Mouse (Mus musculus) spleen, postnatal 36 days (tissue): ENCODE measurements around the gene Olfr1121.
"Not testable (repeated sequence)": the region's sequence is repeated elsewhere in the genome, so short reads cannot be mapped to it uniquely, and the experiment has no call there.

Experiments
- DNase-seq, 2 experiments: peaks; one replicate each; pipeline ENCODE4 v3.0.0; 2022; ENCODE audit warnings: low spot score in 2 of 2, mixed read lengths in 1 of 2

The Olfr1121 gene

DNA sequence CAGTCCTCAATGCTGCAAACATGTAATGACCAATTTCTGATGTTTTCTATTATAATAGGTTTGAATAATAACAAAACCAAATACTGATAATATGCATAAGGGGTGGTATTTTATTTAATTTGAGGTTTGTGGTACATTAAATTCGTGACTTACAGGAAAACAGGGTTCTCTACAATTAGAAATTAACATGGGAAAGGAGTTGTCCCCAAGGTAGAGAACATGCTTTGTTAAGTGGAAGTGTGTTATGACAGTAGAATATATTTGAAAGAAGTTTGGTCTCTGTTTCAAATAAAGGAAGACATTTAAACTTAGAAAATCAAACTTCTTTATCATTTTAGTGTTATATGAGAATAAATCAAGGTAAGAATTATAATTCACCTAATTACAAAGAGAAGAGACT, at the start of gene Olfr1121:
Gene Olfr1121 (plus strand): TSS at position 301 of the 400 bp plus-strand sequence.
- no peak for DNase-seq

DNA sequence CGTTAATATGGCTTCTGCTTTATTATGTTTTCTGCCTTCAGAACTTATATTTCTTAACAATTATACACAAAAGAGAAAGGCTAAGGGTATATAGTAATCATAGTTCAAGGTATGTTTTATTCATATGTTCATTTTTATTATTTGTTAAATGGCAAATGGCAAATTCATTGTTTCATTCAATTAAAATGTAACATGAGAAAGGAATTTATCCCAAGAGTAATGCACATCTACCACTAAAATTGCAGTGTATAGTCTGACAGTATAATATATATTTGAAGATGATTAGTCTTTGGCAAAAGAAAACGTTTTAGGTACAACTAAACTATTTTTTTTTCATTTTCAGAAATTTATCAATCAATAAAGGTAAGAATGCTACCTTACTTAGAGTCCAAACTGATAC, 15.2 kb upstream of the Olfr1121 start, which contains the start of gene Olfr1120:
Gene Olfr1120 (plus strand): TSS at position 301 of the 400 bp plus-strand sequence.
- DNase-seq = no peak

DNA sequence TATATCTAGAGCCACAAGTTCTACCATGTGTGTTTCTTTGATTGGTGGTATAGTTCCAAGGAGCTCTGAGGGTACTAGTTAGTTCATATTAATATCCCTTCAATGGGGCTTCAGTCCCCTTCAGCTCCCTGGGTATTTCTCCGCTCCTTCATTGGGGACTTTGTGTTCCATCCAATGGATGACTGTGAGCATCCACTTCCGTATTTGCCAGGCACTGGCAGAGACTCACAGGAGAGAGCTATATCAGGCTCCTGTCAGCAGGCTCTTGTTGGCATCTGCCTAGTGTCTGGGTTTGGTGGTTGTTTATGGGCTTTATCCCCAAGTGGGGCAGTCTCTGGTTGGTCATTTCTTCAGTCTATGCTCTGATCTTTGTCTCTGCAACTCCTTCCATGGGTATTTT, 9.6 kb upstream of the Olfr1121 start:
- DNase-seq = not testable (repeated sequence)

DNA sequence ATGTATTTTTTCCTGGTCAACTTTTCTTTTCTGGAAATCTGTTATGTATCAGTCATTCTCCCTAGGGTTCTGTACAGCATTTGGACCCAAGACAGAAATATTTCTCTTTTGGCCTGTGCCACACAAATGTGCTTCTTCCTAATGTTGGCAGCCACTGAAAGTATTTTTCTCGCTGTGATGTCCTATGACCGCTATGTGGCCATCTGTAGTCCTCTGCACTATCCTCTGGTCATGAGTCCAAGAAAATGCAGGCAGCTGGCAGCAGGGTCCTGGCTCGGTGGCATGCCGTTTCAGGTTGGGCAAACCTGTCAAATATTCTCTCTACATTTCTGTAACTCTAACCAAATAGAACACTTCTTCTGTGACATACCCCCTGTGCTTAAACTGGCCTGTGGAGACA, 2.0 kb downstream of the Olfr1121 start:
- no peak for DNase-seq

DNA sequence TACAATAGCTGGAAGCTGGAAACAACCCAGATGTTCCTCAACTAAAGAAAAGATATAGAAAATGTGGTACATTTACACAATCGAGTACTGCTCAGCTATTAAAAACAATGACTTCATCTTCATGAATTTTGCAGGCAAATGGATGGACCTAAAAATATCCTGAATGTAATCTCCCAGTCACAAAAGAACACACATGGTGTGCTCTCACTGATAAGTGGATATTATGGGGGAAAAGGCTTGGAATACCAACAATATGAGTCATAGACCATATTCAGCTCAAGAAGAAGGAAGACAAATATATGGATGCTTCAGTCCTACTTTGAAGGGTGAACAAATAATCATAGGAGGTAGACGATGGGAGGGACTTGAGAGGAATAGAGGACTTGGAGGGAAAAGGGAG, 14.2 kb downstream of the Olfr1121 start:
- DNase-seq = no peak

DNA sequence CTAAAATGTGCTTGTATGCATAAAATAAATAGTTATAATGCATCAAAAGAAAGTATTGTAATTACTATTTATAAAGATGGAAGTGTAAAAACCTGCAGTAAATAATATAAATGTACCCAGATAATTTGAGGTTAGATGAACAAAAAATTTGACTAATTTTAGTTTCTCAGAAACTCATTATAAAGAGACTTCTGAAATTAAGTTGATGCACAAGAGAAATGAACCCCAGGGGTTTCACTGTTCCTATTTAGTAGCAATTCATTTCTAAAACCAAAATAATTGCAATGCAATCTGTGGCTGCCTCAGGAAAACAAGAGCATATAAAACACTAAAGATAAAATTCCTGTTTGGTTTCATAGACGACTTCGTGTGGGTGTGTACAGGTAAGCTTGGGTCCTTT, 15.9 kb downstream of the Olfr1121 start, which contains the start of gene Olfr1122:
Gene Olfr1122 (plus strand): TSS at position 301 of the 400 bp plus-strand sequence.
- no peak for DNase-seq

DNA sequence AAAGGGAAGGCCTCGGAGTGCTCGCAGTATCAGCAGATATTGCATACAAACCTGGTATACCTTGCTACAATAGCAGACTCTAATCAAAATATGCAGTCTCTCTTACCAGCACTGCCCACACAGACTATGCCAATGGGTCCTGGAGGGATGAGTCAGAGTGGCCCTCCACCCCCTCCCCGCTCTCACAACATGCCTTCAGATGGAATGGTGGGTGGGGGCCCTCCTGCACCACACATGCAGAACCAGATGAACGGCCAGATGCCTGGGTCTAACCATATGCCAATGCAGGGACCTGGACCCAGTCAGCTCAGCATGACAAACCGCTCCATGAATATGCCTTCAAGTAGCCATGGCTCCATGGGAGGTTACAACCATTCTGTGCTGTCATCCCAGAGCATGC, 23.9 kb downstream of the Olfr1121 start:
- DNase-seq = not testable (repeated sequence)

DNA sequence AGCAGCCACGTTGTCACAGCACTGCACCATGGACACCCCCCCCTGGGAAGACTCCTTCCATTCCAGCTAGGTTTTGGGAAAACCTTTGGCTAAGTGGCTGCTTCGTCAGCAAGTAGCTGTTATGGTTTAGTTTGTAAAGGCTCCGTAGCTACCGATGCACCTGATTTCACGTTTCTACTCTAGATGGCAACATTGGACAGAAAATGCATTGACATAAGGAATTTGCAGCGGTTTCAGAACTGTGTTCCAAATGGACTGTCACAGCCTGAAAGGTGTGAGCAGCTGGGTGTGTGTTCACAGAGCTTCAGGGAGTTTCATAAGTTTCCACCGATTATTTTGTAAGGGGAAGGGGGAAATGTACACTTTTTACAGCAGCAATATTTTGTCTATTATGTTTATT, 25.0 kb downstream of the Olfr1121 start:
- not testable (repeated sequence) for DNase-seq

DNA sequence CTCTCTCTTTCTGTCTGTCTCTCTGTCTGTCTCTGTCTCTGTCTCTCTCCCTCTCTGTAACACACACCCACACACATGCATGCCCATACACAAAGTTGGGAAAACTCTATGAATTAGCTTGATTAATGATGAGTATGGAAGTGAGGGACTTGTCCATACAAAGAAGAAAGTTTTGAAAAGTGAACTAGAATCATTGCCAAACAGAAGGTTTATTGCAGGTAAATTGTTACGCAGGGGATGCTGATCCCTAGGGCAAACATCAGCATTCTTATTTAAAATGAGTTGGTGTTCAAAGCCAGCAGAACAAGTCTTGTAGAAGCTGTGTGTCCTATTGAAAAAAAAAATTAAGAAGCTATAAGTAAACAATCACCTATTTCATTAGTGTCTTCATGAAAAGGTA, 46.6 kb downstream of the Olfr1121 start, which contains the start of gene Olfr1123:
Gene Olfr1123 (plus strand): TSS at position 301 of the 400 bp plus-strand sequence.
- no peak for DNase-seq
